In genomic region chr13:47942368-47942787, GRCm38 (mm10) we compare ENCODE assay signal across 8 mouse cellular contexts.
A peak's percentile ranks its signal among the peaks of the same experiment; 100 is the strongest.
DNase-seq lines count a peak whose midpoint lies in the region; ATAC-seq and TF ChIP-seq lines count a peak whose summit lies in the region.

No protein-coding gene starts in this region.

- no peak overlapping the region for H3K27ac ChIP-seq in kidney, embryonic 14.5 days (ENCODE audit: low read depth, low read length)
- no peak overlapping the region for H3K27ac ChIP-seq in embryonic facial prominence, embryonic 11.5 days (replicated peaks; ENCODE audit: low read depth, low read length)
- H3K27ac ChIP-seq in heart, embryonic 15.5 days = no peak overlapping the region
- H3K27ac ChIP-seq in lung, postnatal 0 days (ENCODE audit: low read length) = no peak overlapping the region

- TF ChIP-seq CTCF in lung, postnatal 0 days (IDR thresholded peaks at IDR 0.05) = no peak

- H3K4me2 ChIP-seq in kidney, embryonic 14.5 days (replicated peaks; ENCODE audit: low read depth, low read length) = no peak overlapping the region; the same call in 1 of the 2 replicates
- H3K4me2 ChIP-seq in embryonic facial prominence, embryonic 11.5 days (ENCODE audit: low read depth, low read length) = peak overlapping the region; percentile 25; the same call in 1 of the 2 replicates
- H3K4me2 ChIP-seq in heart, embryonic 15.5 days = peak overlapping the region; percentile 40
- H3K4me2 ChIP-seq in lung, postnatal 0 days (replicated peaks; ENCODE audit: low read depth, low read length) = no peak overlapping the region

- H3K27me3 ChIP-seq in kidney, embryonic 14.5 days (ENCODE audit: control insufficient read depth, insufficient read depth, low read length) = no peaks in the 10 kb centered on the region
- H3K27me3 ChIP-seq in embryonic facial prominence, embryonic 11.5 days (ENCODE audit: control insufficient read depth, insufficient read depth, low read length) = no peaks in the 10 kb centered on the region
- H3K27me3 ChIP-seq in heart, embryonic 15.5 days = no peaks in the 10 kb centered on the region
- H3K27me3 ChIP-seq in lung, postnatal 0 days (replicated peaks; ENCODE audit: insufficient read depth, low read length) = no peaks in the 10 kb centered on the region

- H3K9ac ChIP-seq in kidney, embryonic 14.5 days (ENCODE audit: low read depth, low read length) = no peak overlapping the region
- peak overlapping the region; percentile 19 for H3K9ac ChIP-seq in embryonic facial prominence, embryonic 11.5 days (replicated peaks; ENCODE audit: low read length)
- no peak overlapping the region for H3K9ac ChIP-seq in heart, embryonic 15.5 days
- 0 out of 2 replicates have a peak overlapping the region, but pooled peaks have one; percentile 9 for H3K9ac ChIP-seq in lung, postnatal 0 days (replicated peaks; ENCODE audit: low read depth)

- H3K4me1 ChIP-seq in kidney, embryonic 14.5 days (ENCODE audit: control insufficient read depth, insufficient read depth, low read length) = no peaks in the 10 kb centered on the region
- H3K4me1 ChIP-seq in embryonic facial prominence, embryonic 11.5 days (ENCODE audit: control insufficient read depth, insufficient read depth, low read length) = no peaks in the 10 kb centered on the region
- peaks cover 4% of the 10 kb centered on the region; the same call in 1 of the 2 replicates for H3K4me1 ChIP-seq in heart, embryonic 15.5 days (replicated peaks)
- H3K4me1 ChIP-seq in lung, postnatal 0 days (ENCODE audit: insufficient read depth, low read depth, low read length) = no peaks in the 10 kb centered on the region

- peak; percentile 28 for DNase-seq in kidney, postnatal 10 days
- peak; percentile 8 for DNase-seq in embryonic facial prominence, embryonic 11.5 days (ENCODE audit: low spot score)
- peak; percentile 17 for DNase-seq in lung, postnatal 0 days (ENCODE audit: low spot score)
- DNase-seq in right cerebral cortex, postnatal 4 days = peak; percentile 45
- DNase-seq in natural killer cell, adult 2 months (ENCODE audit: low spot score in 2 of 2) = no peak

- 19% methylated on average over 8 of the region's 8 CpGs for WGBS in kidney, embryonic 14.5 days
- whole genome bisulfite sequencing in embryonic facial prominence, embryonic 11.5 days = 7% methylated on average over 8 of the region's 8 CpGs
- WGBS in heart, embryonic 15.5 days = 20% methylated on average over 8 of the region's 8 CpGs
- WGBS in lung, postnatal 0 days = 15% methylated on average over 8 of the region's 8 CpGs

- no peak for ATAC-seq in kidney, embryonic 14.5 days (ENCODE audit: low FRiP score, low TSS enrichment)
- no peak for ATAC-seq in embryonic facial prominence, embryonic 11.5 days (replicated peaks; ENCODE audit: insufficient number of reproducible peaks, low FRiP score, low TSS enrichment, low read depth)
- no peak for ATAC-seq in heart, embryonic 15.5 days (replicated peaks; ENCODE audit: insufficient number of reproducible peaks, insufficient read depth, low FRiP score, low read depth)
- no peak for ATAC-seq in lung, postnatal 0 days
- ATAC-seq in activated CD4-positive, CD25-positive, alpha-beta regulatory T cell, adult 4 months = no peak

- no peaks in the 10 kb centered on the region for H3K9me3 ChIP-seq in kidney, embryonic 14.5 days (ENCODE audit: control insufficient read depth, low read length)
- no peaks in the 10 kb centered on the region for H3K9me3 ChIP-seq in embryonic facial prominence, embryonic 11.5 days (replicated peaks; ENCODE audit: control insufficient read depth, low read length)
- no peaks in the 10 kb centered on the region for H3K9me3 ChIP-seq in heart, embryonic 15.5 days (replicated peaks)
- no peaks in the 10 kb centered on the region for H3K9me3 ChIP-seq in lung, postnatal 0 days (ENCODE audit: low read length)

- no peak overlapping the region for H3K4me3 ChIP-seq in kidney, embryonic 14.5 days (ENCODE audit: low read length)
- no peak overlapping the region for H3K4me3 ChIP-seq in embryonic facial prominence, embryonic 11.5 days (ENCODE audit: low read depth, low read length)
- 0 out of 2 replicates have a peak overlapping the region, but pooled peaks have one; percentile 0 for H3K4me3 ChIP-seq in heart, embryonic 15.5 days
- no peak overlapping the region for H3K4me3 ChIP-seq in lung, postnatal 0 days (ENCODE audit: low read depth, low read length)

- TF ChIP-seq EP300 in lung, postnatal 0 days (IDR thresholded peaks at IDR 0.05) = no peak

- no peaks in the 10 kb centered on the region for H3K36me3 ChIP-seq in kidney, embryonic 14.5 days (ENCODE audit: control insufficient read depth, insufficient read depth, low read length)
- no peaks in the 10 kb centered on the region for H3K36me3 ChIP-seq in embryonic facial prominence, embryonic 11.5 days (replicated peaks; ENCODE audit: control insufficient read depth, insufficient read depth, low read depth, low read length)
- H3K36me3 ChIP-seq in heart, embryonic 15.5 days = no peaks in the 10 kb centered on the region
- H3K36me3 ChIP-seq in lung, postnatal 0 days (ENCODE audit: insufficient read depth, low read length) = no peaks in the 10 kb centered on the region

Comparison
In these comparisons a context has a peak if more than half of its experiments do, and no peak if none do; other contexts are left out.
1. DNase-seq: peak in kidney, postnatal 10 days (single experiment), embryonic facial prominence, embryonic 11.5 days (single experiment), lung, postnatal 0 days (single experiment) and right cerebral cortex, postnatal 4 days (single experiment); none in natural killer cell, adult 2 months (0 of 2).
2. H3K4me2 ChIP-seq: peak in embryonic facial prominence, embryonic 11.5 days (single experiment) and heart, embryonic 15.5 days (single experiment); none in kidney, embryonic 14.5 days (single experiment) and lung, postnatal 0 days (single experiment).
3. H3K9ac ChIP-seq: peak in embryonic facial prominence, embryonic 11.5 days (single experiment) and lung, postnatal 0 days (single experiment); none in kidney, embryonic 14.5 days (single experiment) and heart, embryonic 15.5 days (single experiment).